Mouse (Mus musculus): ENCODE data around the gene Mmd2. TPM values are rescaled to one million over a fixed set of nuclear protein-coding genes. Genes with fewer than 3 reads are reported as not detected.
A peak's percentile ranks its signal among the peaks of the same experiment; 100 is the strongest.

The Mmd2 gene
- polyA plus RNA-seq, 1 experiment from 2014 or later, result 0.55 TPM

DNA sequence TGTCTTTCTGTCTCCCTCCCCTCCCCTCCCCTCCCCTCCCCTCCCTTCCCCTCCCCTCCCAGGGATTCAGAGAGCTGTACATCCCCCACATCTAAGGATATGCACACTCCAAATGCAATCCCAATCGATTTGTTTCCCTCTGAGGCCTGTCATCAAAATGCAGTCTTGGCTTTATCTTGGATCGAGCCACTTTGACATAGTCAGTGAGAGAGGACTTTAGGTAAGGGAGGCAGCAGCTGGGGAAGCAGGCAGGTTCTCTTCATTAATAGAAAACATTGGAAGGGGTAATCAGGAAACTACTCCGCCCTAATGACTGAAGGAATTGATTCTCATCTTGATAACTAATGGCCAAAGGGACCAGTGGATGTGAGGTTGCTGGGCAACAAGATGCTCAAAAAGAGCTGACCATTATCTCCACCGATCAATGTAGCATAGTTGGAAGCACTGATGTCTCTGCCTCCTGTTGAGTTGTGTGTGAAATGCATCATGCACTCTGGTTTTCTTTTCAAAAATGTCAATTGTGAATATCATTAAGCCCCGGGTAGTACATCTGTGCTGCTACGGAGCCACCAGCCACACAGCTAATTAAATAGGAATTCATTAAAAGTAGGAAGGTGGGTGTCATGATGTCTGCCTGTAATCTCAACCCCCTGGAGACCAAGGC, 17.5 kb downstream of the Mmd2 start:
- H3K27me3 ChIP-seq (ENCODE audit: control insufficient read depth, insufficient read depth, low read depth, low read length), result no peaks in the 10 kb centered on the region
- no peaks in the 10 kb centered on the region for H3K36me3 ChIP-seq (ENCODE audit: control insufficient read depth, insufficient read depth, low read length)
- H3K9ac ChIP-seq (ENCODE audit: low read length), result no peak overlapping the region
- no peak overlapping the region for H3K4me2 ChIP-seq (ENCODE audit: low read depth, low read length)
- H3K4me3 ChIP-seq (ENCODE audit: low read length), result no peak overlapping the region
- no peak for ATAC-seq (ENCODE audit: low read depth)
- H3K4me1 ChIP-seq (replicated peaks; ENCODE audit: control insufficient read depth, insufficient read depth, low read length), result no peaks in the 10 kb centered on the region
- H3K9me3 ChIP-seq (ENCODE audit: control insufficient read depth, low read length), result no peaks in the 10 kb centered on the region
- WGBS, result 84% methylated on average over 6 of the region's 6 CpGs
- H3K27ac ChIP-seq (ENCODE audit: low read length), result no peak overlapping the region

- WGBS, result 38% methylated on average over 14 of the region's 14 CpGs
Observed at GRCm38 (mm10) chr5:142583616-142584126, 24.9 kb downstream of the Mmd2 start.

GRCm38 (mm10) chr5:142581517-142581916, 27.1 kb downstream of the Mmd2 start:
- H3K4me2 ChIP-seq (ENCODE audit: low read depth, low read length), result no peak overlapping the region
- no peaks in the 10 kb centered on the region for H3K36me3 ChIP-seq (ENCODE audit: control insufficient read depth, insufficient read depth, low read length)
- H3K27me3 ChIP-seq (ENCODE audit: control insufficient read depth, insufficient read depth, low read depth, low read length), result no peaks in the 10 kb centered on the region
- peak; percentile 41; the same call in 1 of the 2 replicates for ATAC-seq (ENCODE audit: low read depth)
- no peak overlapping the region for H3K9ac ChIP-seq (ENCODE audit: low read length)
- 13% methylated on average over 5 of the region's 5 CpGs for WGBS
- no peaks in the 10 kb centered on the region; the same call in 1 of the 2 replicates for H3K4me1 ChIP-seq (replicated peaks; ENCODE audit: control insufficient read depth, insufficient read depth, low read length)
- H3K4me3 ChIP-seq (ENCODE audit: low read length), result no peak overlapping the region
- H3K27ac ChIP-seq (ENCODE audit: low read length), result no peak overlapping the region
- no peaks in the 10 kb centered on the region; the same call in 1 of the 2 replicates for H3K9me3 ChIP-seq (ENCODE audit: control insufficient read depth, low read length)

More at GRCm38 (mm10) chr5:142583616-142584126, 24.9 kb downstream of the Mmd2 start:
- no peaks in the 10 kb centered on the region for H3K9me3 ChIP-seq (ENCODE audit: control insufficient read depth, low read length)
- no peak for ATAC-seq (ENCODE audit: low read depth)
- H3K27ac ChIP-seq (ENCODE audit: low read length), result no peak overlapping the region
- H3K4me3 ChIP-seq (ENCODE audit: low read length), result no peak overlapping the region
- no peaks in the 10 kb centered on the region for H3K36me3 ChIP-seq (ENCODE audit: control insufficient read depth, insufficient read depth, low read length)
- H3K4me1 ChIP-seq (replicated peaks; ENCODE audit: control insufficient read depth, insufficient read depth, low read length), result no peaks in the 10 kb centered on the region; the same call in 1 of the 2 replicates
- H3K27me3 ChIP-seq (ENCODE audit: control insufficient read depth, insufficient read depth, low read depth, low read length), result no peaks in the 10 kb centered on the region
- no peak overlapping the region for H3K9ac ChIP-seq (ENCODE audit: low read length)
- no peak overlapping the region for H3K4me2 ChIP-seq (ENCODE audit: low read depth, low read length)

DNA sequence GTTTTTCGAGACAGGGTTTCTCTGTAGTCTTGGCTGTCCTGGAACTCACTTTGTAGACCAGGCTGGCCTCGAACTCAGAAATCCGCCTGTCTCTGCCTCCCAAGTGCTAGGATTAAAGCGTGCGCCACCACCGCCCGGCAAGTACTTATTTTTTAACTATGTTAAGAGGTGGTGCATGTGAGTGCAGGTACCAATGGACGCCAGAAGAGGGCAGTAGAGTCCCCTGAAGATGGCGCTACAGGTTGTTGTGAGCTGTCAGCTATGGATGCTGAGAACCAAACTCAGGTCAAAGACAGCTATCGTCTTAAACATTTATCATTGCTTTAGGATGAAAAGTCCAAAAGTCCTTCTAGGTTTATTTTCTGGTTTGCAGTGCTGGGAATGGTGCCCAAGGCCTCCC, 30.4 kb downstream of the Mmd2 start:
- no peak for ATAC-seq (ENCODE audit: low read depth)
- H3K4me2 ChIP-seq (ENCODE audit: low read depth, low read length), result no peak overlapping the region
- 83% methylated on average over 10 of the region's 10 CpGs for WGBS
- H3K4me3 ChIP-seq (ENCODE audit: low read length), result no peak overlapping the region
- no peaks in the 10 kb centered on the region for H3K4me1 ChIP-seq (replicated peaks; ENCODE audit: control insufficient read depth, insufficient read depth, low read length)
- H3K36me3 ChIP-seq (ENCODE audit: control insufficient read depth, insufficient read depth, low read length), result no peaks in the 10 kb centered on the region
- no peak overlapping the region for H3K27ac ChIP-seq (ENCODE audit: low read length)
- no peak overlapping the region for H3K9ac ChIP-seq (ENCODE audit: low read length)
- no peaks in the 10 kb centered on the region; the same call in 1 of the 2 replicates for H3K9me3 ChIP-seq (ENCODE audit: control insufficient read depth, low read length)
- H3K27me3 ChIP-seq (ENCODE audit: control insufficient read depth, insufficient read depth, low read depth, low read length), result no peaks in the 10 kb centered on the region

- no peaks in the 10 kb centered on the region for H3K27me3 ChIP-seq (ENCODE audit: control insufficient read depth, insufficient read depth, low read depth, low read length)
- H3K9ac ChIP-seq (ENCODE audit: low read length), result no peak overlapping the region
- no peaks in the 10 kb centered on the region for H3K36me3 ChIP-seq (ENCODE audit: control insufficient read depth, insufficient read depth, low read length)
- H3K4me2 ChIP-seq (ENCODE audit: low read depth, low read length), result no peak overlapping the region
- no peak overlapping the region for H3K4me3 ChIP-seq (ENCODE audit: low read length)
- no peak overlapping the region for H3K27ac ChIP-seq (ENCODE audit: low read length)
- H3K9me3 ChIP-seq (ENCODE audit: control insufficient read depth, low read length), result no peaks in the 10 kb centered on the region; the same call in none of the 2 replicates
- WGBS, result 70% methylated on average over 7 of the region's 7 CpGs
- no peaks in the 10 kb centered on the region for H3K4me1 ChIP-seq (replicated peaks; ENCODE audit: control insufficient read depth, insufficient read depth, low read length)
- no peak for ATAC-seq (ENCODE audit: low read depth)
Observed at GRCm38 (mm10) chr5:142576832-142577231, 31.8 kb downstream of the Mmd2 start.

GRCm38 (mm10) chr5:142574323-142575057, 34.1 kb downstream of the Mmd2 start:
- no peak overlapping the region for H3K4me3 ChIP-seq (ENCODE audit: low read length)
- H3K9me3 ChIP-seq (ENCODE audit: control insufficient read depth, low read length), result no peaks in the 10 kb centered on the region; the same call in none of the 2 replicates
- H3K27ac ChIP-seq (ENCODE audit: low read length), result no peak overlapping the region
- 78% methylated on average over 8 of the region's 8 CpGs for WGBS
- no peaks in the 10 kb centered on the region for H3K27me3 ChIP-seq (ENCODE audit: control insufficient read depth, insufficient read depth, low read depth, low read length)
- no peak for ATAC-seq (ENCODE audit: low read depth)
- H3K4me1 ChIP-seq (replicated peaks; ENCODE audit: control insufficient read depth, insufficient read depth, low read length), result no peaks in the 10 kb centered on the region
- no peak overlapping the region for H3K4me2 ChIP-seq (ENCODE audit: low read depth, low read length)
- H3K36me3 ChIP-seq (ENCODE audit: control insufficient read depth, insufficient read depth, low read length), result no peaks in the 10 kb centered on the region
- no peak overlapping the region for H3K9ac ChIP-seq (ENCODE audit: low read length)

- H3K4me3 ChIP-seq (ENCODE audit: low read length), result no peak overlapping the region
- no peaks in the 10 kb centered on the region for H3K27me3 ChIP-seq (ENCODE audit: control insufficient read depth, insufficient read depth, low read depth, low read length)
- H3K4me2 ChIP-seq (ENCODE audit: low read depth, low read length), result no peak overlapping the region
- no peak overlapping the region for H3K27ac ChIP-seq (ENCODE audit: low read length)
- no peaks in the 10 kb centered on the region for H3K36me3 ChIP-seq (ENCODE audit: control insufficient read depth, insufficient read depth, low read length)
- no peak overlapping the region for H3K9ac ChIP-seq (ENCODE audit: low read length)
- ATAC-seq (ENCODE audit: low read depth), result no peak
- WGBS, result 85% methylated on average over 1 of the region's 1 CpGs
- peaks cover 2% of the 10 kb centered on the region; the same call in 1 of the 2 replicates for H3K9me3 ChIP-seq (ENCODE audit: control insufficient read depth, low read length)
- no peaks in the 10 kb centered on the region for H3K4me1 ChIP-seq (replicated peaks; ENCODE audit: control insufficient read depth, insufficient read depth, low read length)
Observed at GRCm38 (mm10) chr5:142564606-142565005, 44.0 kb downstream of the Mmd2 start.

DNA sequence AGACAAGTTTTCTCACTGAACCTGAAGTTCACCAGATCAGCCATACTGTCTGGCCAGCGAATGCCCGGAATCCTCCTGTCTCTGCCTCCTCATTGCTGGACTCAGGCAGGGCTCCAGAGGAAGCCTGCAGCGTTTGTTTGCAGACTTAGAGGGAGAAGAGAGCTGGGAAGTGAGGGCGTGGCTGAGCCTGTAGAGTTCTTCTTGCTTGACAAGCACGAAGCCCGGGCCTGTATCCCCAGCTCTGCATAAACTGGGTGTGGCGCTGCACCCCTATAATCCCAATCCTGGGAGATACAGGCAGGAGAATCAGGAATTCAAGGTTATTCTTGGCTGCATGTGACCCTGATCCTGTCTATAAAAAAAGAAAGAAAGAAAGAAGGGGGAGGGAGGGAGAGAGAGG, 48.3 kb downstream of the Mmd2 start:
- no peaks in the 10 kb centered on the region for H3K27me3 ChIP-seq (ENCODE audit: control insufficient read depth, insufficient read depth, low read depth, low read length)
- no peak overlapping the region for H3K27ac ChIP-seq (ENCODE audit: low read length)
- H3K9me3 ChIP-seq (ENCODE audit: control insufficient read depth, low read length), result no peaks in the 10 kb centered on the region
- H3K4me1 ChIP-seq (replicated peaks; ENCODE audit: control insufficient read depth, insufficient read depth, low read length), result no peaks in the 10 kb centered on the region
- H3K4me3 ChIP-seq (ENCODE audit: low read length), result no peak overlapping the region
- whole genome bisulfite sequencing, result 42% methylated on average over 7 of the region's 7 CpGs
- H3K36me3 ChIP-seq (ENCODE audit: control insufficient read depth, insufficient read depth, low read length), result no peaks in the 10 kb centered on the region
- H3K9ac ChIP-seq (ENCODE audit: low read length), result no peak overlapping the region
- H3K4me2 ChIP-seq (ENCODE audit: low read depth, low read length), result no peak overlapping the region
- no peak for ATAC-seq (ENCODE audit: low read depth)

DNA sequence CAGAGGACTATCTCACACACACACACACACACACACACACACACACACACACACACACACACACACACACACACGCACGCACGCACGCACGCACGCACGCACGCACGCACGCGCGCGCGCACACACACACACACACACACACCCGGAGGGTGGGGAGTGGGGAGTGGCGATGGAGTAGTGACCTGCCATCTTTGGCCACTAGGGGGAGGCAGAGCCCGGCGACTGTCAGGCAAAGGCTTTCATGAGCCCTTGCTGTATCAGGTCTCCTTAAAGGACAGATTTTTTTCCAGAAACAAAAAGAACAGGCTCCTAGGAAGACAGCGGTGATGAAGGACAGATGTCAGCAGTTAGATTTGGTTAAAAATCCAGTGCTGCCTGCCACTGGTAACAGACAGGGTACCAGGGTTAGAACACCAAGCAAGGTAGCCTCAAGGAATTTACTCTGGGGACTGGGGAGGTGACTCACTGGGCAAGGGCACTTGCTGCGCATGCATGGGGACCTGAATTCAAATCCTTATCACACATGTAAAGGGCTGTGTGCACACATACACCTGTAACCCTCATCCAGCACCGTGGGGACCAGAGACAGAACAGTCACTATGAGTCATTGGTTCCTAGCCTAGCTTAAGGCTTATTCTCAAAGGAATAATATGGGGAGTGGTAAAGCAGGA, 51.1 kb downstream of the Mmd2 start:
- Histone ChIP-seq H3K4me3 (ENCODE audit: low read length) (no peak overlapping the region), H3K9me3 (ENCODE audit: control insufficient read depth, low read length) (no peaks in the 10 kb centered on the region), H3K27me3 (ENCODE audit: control insufficient read depth, insufficient read depth, low read depth, low read length) (no peaks in the 10 kb centered on the region), H3K4me1 (replicated peaks; ENCODE audit: control insufficient read depth, insufficient read depth, low read length) (no peaks in the 10 kb centered on the region), H3K27ac (ENCODE audit: low read length) (no peak overlapping the region), H3K36me3 (ENCODE audit: control insufficient read depth, insufficient read depth, low read length) (no peaks in the 10 kb centered on the region), H3K4me2 (ENCODE audit: low read depth, low read length) (no peak overlapping the region), H3K9ac (ENCODE audit: low read length) (no peak overlapping the region)
- ATAC-seq (ENCODE audit: low read depth), result peak; percentile 84
- 25% methylated on average over 13 of the region's 21 CpGs for WGBS

All from lung, embryonic 16.5 days (tissue).